In the genomic region with DNA sequence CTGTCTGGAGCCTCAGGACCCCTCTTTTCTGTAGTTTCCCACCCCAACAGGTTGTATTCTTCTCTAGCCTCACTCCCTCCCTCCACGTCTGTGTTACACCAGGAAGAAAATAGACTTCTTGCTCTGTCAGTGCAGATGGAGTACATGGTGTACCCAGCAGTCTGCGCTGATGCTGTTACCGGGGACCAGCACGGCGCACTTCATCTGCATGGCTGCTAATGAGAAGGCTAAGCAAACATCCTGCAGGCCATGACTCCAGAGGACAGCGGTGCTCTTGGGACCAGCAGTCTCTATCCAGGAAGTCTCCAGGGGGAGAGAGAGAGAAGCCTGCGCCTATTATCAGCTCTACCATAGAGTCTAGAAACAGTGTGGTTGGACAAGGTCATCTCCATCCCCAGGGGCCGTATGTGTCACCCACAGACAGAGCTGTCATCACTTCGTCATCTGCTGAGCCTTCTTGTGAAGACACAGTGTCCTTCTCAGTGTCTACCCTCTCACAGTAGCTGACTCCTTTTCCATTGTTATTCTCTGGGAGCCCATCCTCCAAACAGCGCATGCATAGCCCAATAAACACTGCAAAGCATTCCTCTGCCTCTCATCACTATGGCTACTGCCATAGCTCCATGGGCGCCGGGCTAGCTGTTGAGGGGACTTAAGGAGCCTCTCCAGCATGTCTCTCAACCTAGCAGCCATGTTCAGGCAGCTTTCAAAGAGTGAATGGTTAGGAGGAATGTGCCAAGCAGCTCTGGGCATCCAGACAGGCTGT, we compare ENCODE assay signal across 14 mouse cellular contexts. TPM values are rescaled to one million over a fixed set of nuclear protein-coding genes. Genes with fewer than 3 reads are reported as not detected.
DNase-seq lines count a peak whose midpoint lies in the region; ATAC-seq and TF ChIP-seq lines count a peak whose summit lies in the region.
"Had no signal": no experiment of that assay in that cellular context is flagged by ENCODE, and none has a peak within 500 bp of the region (broad histone marks: within the 10 kb centered on the region; RNA-seq: fewer than 3 reads in every experiment).

No protein-coding gene starts in this region.

- H3K36me3 ChIP-seq in lung, embryonic 16.5 days (ENCODE audit: control insufficient read depth, insufficient read depth, low read length), result no peaks in the 10 kb centered on the region
- H3K36me3 ChIP-seq in hindbrain, embryonic 14.5 days (replicated peaks; ENCODE audit: control insufficient read depth, insufficient read depth), result no peaks in the 10 kb centered on the region
- no peaks in the 10 kb centered on the region for H3K36me3 ChIP-seq in midbrain, embryonic 16.5 days (ENCODE audit: control insufficient read depth, insufficient read depth, low read length)
- no peaks in the 10 kb centered on the region for H3K36me3 ChIP-seq in forebrain, embryonic 14.5 days (ENCODE audit: control insufficient read depth, insufficient read depth, low read length)
- H3K36me3 ChIP-seq: heart, embryonic 10.5 days; liver, embryonic 15.5 days had no signal

- H3K27me3 ChIP-seq in lung, embryonic 16.5 days (ENCODE audit: control insufficient read depth, insufficient read depth, low read depth, low read length), result no peaks in the 10 kb centered on the region
- no peaks in the 10 kb centered on the region for H3K27me3 ChIP-seq in hindbrain, embryonic 14.5 days (ENCODE audit: control insufficient read depth, insufficient read depth, low read length)
- H3K27me3 ChIP-seq in midbrain, embryonic 16.5 days (ENCODE audit: control insufficient read depth, insufficient read depth, low read depth, low read length), result no peaks in the 10 kb centered on the region
- H3K27me3 ChIP-seq in forebrain, embryonic 14.5 days (replicated peaks; ENCODE audit: control insufficient read depth, insufficient read depth, low read length), result no peaks in the 10 kb centered on the region
- H3K27me3 ChIP-seq: liver, embryonic 15.5 days had no signal

- no peaks in the 10 kb centered on the region for H3K4me1 ChIP-seq in lung, embryonic 16.5 days (replicated peaks; ENCODE audit: control insufficient read depth, insufficient read depth, low read length)
- H3K4me1 ChIP-seq in lung, adult 2 months (ENCODE audit: control insufficient read depth, insufficient read depth, low read length), result no peaks in the 10 kb centered on the region
- peaks cover 11% of the 10 kb centered on the region for H3K4me1 ChIP-seq in hindbrain, embryonic 14.5 days (replicated peaks; ENCODE audit: control insufficient read depth, insufficient read depth, low read length)
- peaks cover 7% of the 10 kb centered on the region; the same call in 1 of the 2 replicates for H3K4me1 ChIP-seq in midbrain, embryonic 16.5 days (ENCODE audit: control insufficient read depth, insufficient read depth, low read length)
- H3K4me1 ChIP-seq in forebrain, embryonic 14.5 days (ENCODE audit: control insufficient read depth, insufficient read depth, low read length), result 0 out of 2 replicates have a peak, but pooled peaks cover 2% of the 10 kb centered on the region
- H3K4me1 ChIP-seq: liver, embryonic 15.5 days had no signal

- DNase-seq in lung, adult 2 months, result no peak
- DNase-seq in brain, embryonic 14.5 days (ENCODE audit: low read depth), result peak; percentile 63
- DNase-seq in hindbrain, embryonic 14.5 days (ENCODE audit: low spot score), result peak; percentile 34
- DNase-seq in gastrocnemius, postnatal 14 days, result no peak
- no peak for DNase-seq in thymus, postnatal 0 days (ENCODE audit: low spot score)
- DNase-seq in forebrain, embryonic 14.5 days (ENCODE audit: low spot score), result no peak
- DNase-seq: adrenal gland, postnatal 25 days; cerebellum, adult 11-12 months; right cerebral cortex, postnatal 14 days; thymus, postnatal 4 days had no signal

- intact Hi-C loops in gastrocnemius, postnatal 14 days (cut with DNase I; ENCODE audit: low total_unique reads), result no loop called here

- H3K27ac ChIP-seq in lung, embryonic 16.5 days (ENCODE audit: low read length), result no peak overlapping the region
- H3K27ac ChIP-seq in hindbrain, embryonic 14.5 days, result no peak overlapping the region
- H3K27ac ChIP-seq in midbrain, embryonic 16.5 days (ENCODE audit: low read length), result no peak overlapping the region
- no peak overlapping the region for H3K27ac ChIP-seq in forebrain, embryonic 14.5 days (ENCODE audit: low read depth, low read length)
- H3K27ac ChIP-seq: heart, embryonic 10.5 days; liver, embryonic 15.5 days had no signal

- no peak overlapping the region for H3K4me2 ChIP-seq in lung, embryonic 16.5 days (ENCODE audit: low read depth, low read length)
- H3K4me2 ChIP-seq in hindbrain, embryonic 14.5 days (replicated peaks), result no peak overlapping the region
- H3K4me2 ChIP-seq in midbrain, embryonic 16.5 days (ENCODE audit: low read length), result no peak overlapping the region
- H3K4me2 ChIP-seq in forebrain, embryonic 14.5 days (ENCODE audit: low read length), result no peak overlapping the region
- H3K4me2 ChIP-seq: liver, embryonic 15.5 days had no signal

- no peak for TF ChIP-seq CTCF in lung, adult 2 months (IDR thresholded peaks at IDR 0.05; ENCODE audit: insufficient read depth, low read length)
- no peak for TF ChIP-seq CTCF in brain, embryonic 14.5 days (IDR thresholded peaks at IDR 0.05; ENCODE audit: borderline replicate concordance, extremely low read depth, insufficient read depth, insufficient read length)

- ATAC-seq in lung, embryonic 16.5 days (ENCODE audit: low read depth), result 0 out of 2 replicates have a peak, but pooled peaks have one; percentile 47
- ATAC-seq in hindbrain, embryonic 14.5 days (ENCODE audit: low FRiP score), result peak; percentile 67
- ATAC-seq in midbrain, embryonic 16.5 days, result peak; percentile 63; the same call in 1 of the 2 replicates
- no peak for ATAC-seq in forebrain, embryonic 14.5 days

- H3K4me3 ChIP-seq in lung, embryonic 16.5 days (ENCODE audit: low read length), result no peak overlapping the region
- H3K4me3 ChIP-seq in lung, adult 2 months (replicated peaks; ENCODE audit: extremely low read depth, low read depth, low read length), result no peak overlapping the region
- no peak overlapping the region for H3K4me3 ChIP-seq in hindbrain, embryonic 14.5 days (replicated peaks; ENCODE audit: low read length)
- H3K4me3 ChIP-seq in midbrain, embryonic 16.5 days (ENCODE audit: low read depth, low read length), result no peak overlapping the region
- H3K4me3 ChIP-seq in forebrain, embryonic 14.5 days (ENCODE audit: low read depth, low read length), result no peak overlapping the region
- H3K4me3 ChIP-seq: heart, embryonic 10.5 days; liver, embryonic 15.5 days had no signal

- no peak for TF ChIP-seq POLR2A in lung, adult 2 months (IDR thresholded peaks at IDR 0.05; ENCODE audit: borderline replicate concordance, extremely low read depth, low read depth, low read length)
- no peak for TF ChIP-seq POLR2A in brain, embryonic 14.5 days (IDR thresholded peaks at IDR 0.05; ENCODE audit: borderline replicate concordance, extremely low read depth, insufficient read depth, insufficient read length, poor library complexity, severe bottlenecking)

- H3K9ac ChIP-seq in lung, embryonic 16.5 days (ENCODE audit: low read length), result no peak overlapping the region
- no peak overlapping the region for H3K9ac ChIP-seq in hindbrain, embryonic 14.5 days
- no peak overlapping the region for H3K9ac ChIP-seq in midbrain, embryonic 16.5 days (ENCODE audit: low read depth, low read length)
- no peak overlapping the region for H3K9ac ChIP-seq in forebrain, embryonic 14.5 days (ENCODE audit: low read length)
- H3K9ac ChIP-seq: liver, embryonic 15.5 days had no signal

- H3K9me3 ChIP-seq in lung, embryonic 16.5 days (ENCODE audit: control insufficient read depth, low read length), result no peaks in the 10 kb centered on the region
- no peaks in the 10 kb centered on the region for H3K9me3 ChIP-seq in hindbrain, embryonic 14.5 days (ENCODE audit: control insufficient read depth, low read length)
- H3K9me3 ChIP-seq in midbrain, embryonic 16.5 days (replicated peaks; ENCODE audit: control insufficient read depth, low read length, poor library complexity, severe bottlenecking), result no peaks in the 10 kb centered on the region
- no peaks in the 10 kb centered on the region for H3K9me3 ChIP-seq in forebrain, embryonic 14.5 days (replicated peaks; ENCODE audit: control insufficient read depth, low read length)
- H3K9me3 ChIP-seq: heart, embryonic 10.5 days; liver, embryonic 15.5 days had no signal

- 56% methylated on average over 12 of the region's 12 CpGs for WGBS in lung, embryonic 16.5 days
- WGBS in lung, adult 2 months, result 61% methylated on average over 12 of the region's 12 CpGs
- WGBS in hindbrain, embryonic 14.5 days, result 54% methylated on average over 12 of the region's 12 CpGs
- whole genome bisulfite sequencing in midbrain, embryonic 16.5 days, result 59% methylated on average over 12 of the region's 12 CpGs
- WGBS in forebrain, embryonic 14.5 days, result 79% methylated on average over 12 of the region's 12 CpGs

RNA-seq across cellular contexts. Expression of gene Klf11, which starts 27.4 kb away (rescaled TPM):
- polyA plus RNA-seq in lung, embryonic 16.5 days (2015; fragmentation: Nextera tagmentation; extraction: Ambion mirVana), result 15.7 and 15.8 TPM in 2 replicates
- polyA plus RNA-seq in lung, adult 2 months (2012; rRNA removed), result 22.1 and 35.2 TPM in 2 replicates
- polyA plus RNA-seq in brain, embryonic 14.5 days (2012; rRNA removed), result 15.1 and 19.6 TPM in 2 replicates
- 17.2 and 17.9 TPM in 2 replicates for polyA plus RNA-seq in hindbrain, embryonic 14.5 days (2014; fragmentation: Nextera tagmentation; extraction: Ambion mirVana)
- 21.4 and 22.6 TPM in 2 replicates for polyA plus RNA-seq in midbrain, embryonic 16.5 days (2015; fragmentation: Nextera tagmentation; extraction: Ambion mirVana)
- total RNA-seq in gastrocnemius, postnatal 14 days (2021), result 1 to 10 TPM; 4.4 to 6.1 TPM
- polyA plus RNA-seq in thymus, postnatal 0 days (2015; fragmentation: Nextera tagmentation; extraction: Ambion mirVana), result 2.8 and 5.2 TPM in 2 replicates
- 14.8 and 17.0 TPM in 2 replicates for polyA plus RNA-seq in forebrain, embryonic 14.5 days (2014; fragmentation: Nextera tagmentation; extraction: Ambion mirVana)

RNA-seq across cellular contexts. Expression of gene Grhl1, which starts 51.6 kb away (rescaled TPM):
- polyA plus RNA-seq in lung, embryonic 16.5 days (2015; fragmentation: Nextera tagmentation; extraction: Ambion mirVana), result 4.1 and 4.2 TPM in 2 replicates
- polyA plus RNA-seq in lung, adult 2 months (2012; rRNA removed), result 2.2 and 6.5 TPM in 2 replicates
- 1.1 and 1.3 TPM in 2 replicates for polyA plus RNA-seq in brain, embryonic 14.5 days (2012; rRNA removed)
- 0.58 and 1.1 TPM in 2 replicates for polyA plus RNA-seq in hindbrain, embryonic 14.5 days (2014; fragmentation: Nextera tagmentation; extraction: Ambion mirVana)
- polyA plus RNA-seq in midbrain, embryonic 16.5 days (2015; fragmentation: Nextera tagmentation; extraction: Ambion mirVana), result 1.2 and 1.7 TPM in 2 replicates
- total RNA-seq in gastrocnemius, postnatal 14 days (2021), result under 1 TPM; 0.16 to 0.22 TPM
- 1.5 TPM in 2 replicates for polyA plus RNA-seq in thymus, postnatal 0 days (2015; fragmentation: Nextera tagmentation; extraction: Ambion mirVana)
- polyA plus RNA-seq in forebrain, embryonic 14.5 days (2014; fragmentation: Nextera tagmentation; extraction: Ambion mirVana), result 0.72 and 0.79 TPM in 2 replicates

RNA-seq across cellular contexts. Expression of gene Cys1, which starts 57.9 kb away (rescaled TPM):
- 1.6 and 2.4 TPM in 2 replicates for polyA plus RNA-seq in lung, embryonic 16.5 days (2015; fragmentation: Nextera tagmentation; extraction: Ambion mirVana)
- 16.7 and 22.5 TPM in 2 replicates for polyA plus RNA-seq in lung, adult 2 months (2012; rRNA removed)
- polyA plus RNA-seq in brain, embryonic 14.5 days (2012; rRNA removed), result 1.5 and 2.2 TPM in 2 replicates
- 2.3 and 2.6 TPM in 2 replicates for polyA plus RNA-seq in hindbrain, embryonic 14.5 days (2014; fragmentation: Nextera tagmentation; extraction: Ambion mirVana)
- 1.6 and 1.8 TPM in 2 replicates for polyA plus RNA-seq in midbrain, embryonic 16.5 days (2015; fragmentation: Nextera tagmentation; extraction: Ambion mirVana)
- total RNA-seq in gastrocnemius, postnatal 14 days (2021), result 1 to 10 TPM; 6.8 to 7.5 TPM
- polyA plus RNA-seq in thymus, postnatal 0 days (2015; fragmentation: Nextera tagmentation; extraction: Ambion mirVana), result 0.89 and 0.95 TPM in 2 replicates
- 1.2 and 1.7 TPM in 2 replicates for polyA plus RNA-seq in forebrain, embryonic 14.5 days (2014; fragmentation: Nextera tagmentation; extraction: Ambion mirVana)

Comparison
In these comparisons a context has a peak if more than half of its experiments do, and no peak if none do; other contexts are left out.
1. DNase-seq: peak in brain, embryonic 14.5 days (single experiment) and hindbrain, embryonic 14.5 days (single experiment); none in lung, adult 2 months (single experiment), gastrocnemius, postnatal 14 days (single experiment), thymus, postnatal 0 days (single experiment) and forebrain, embryonic 14.5 days (single experiment).